Mouse (Mus musculus) ovary, adult 10 weeks (tissue): Measurements from ENCODE around the gene Dnajc15. TPM values are rescaled to one million over a fixed set of nuclear protein-coding genes. Genes with fewer than 3 reads are reported as not detected.

Source experiments
- polyA plus RNA-seq: library from polyadenylated mRNA; stranded (reverse); fragments of 350-450 nt; fragmentation: Illumina TruSeq; extraction: RNeasy Lipid Tissue Mini Kit (QIAGEN cat#74804); gene quantifications from one replicate; pipeline ENCODE4 v1.2.3, GENCODE M21; 2014

The Dnajc15 gene
- polyA plus RNA-seq: 677 TPM

DNA sequence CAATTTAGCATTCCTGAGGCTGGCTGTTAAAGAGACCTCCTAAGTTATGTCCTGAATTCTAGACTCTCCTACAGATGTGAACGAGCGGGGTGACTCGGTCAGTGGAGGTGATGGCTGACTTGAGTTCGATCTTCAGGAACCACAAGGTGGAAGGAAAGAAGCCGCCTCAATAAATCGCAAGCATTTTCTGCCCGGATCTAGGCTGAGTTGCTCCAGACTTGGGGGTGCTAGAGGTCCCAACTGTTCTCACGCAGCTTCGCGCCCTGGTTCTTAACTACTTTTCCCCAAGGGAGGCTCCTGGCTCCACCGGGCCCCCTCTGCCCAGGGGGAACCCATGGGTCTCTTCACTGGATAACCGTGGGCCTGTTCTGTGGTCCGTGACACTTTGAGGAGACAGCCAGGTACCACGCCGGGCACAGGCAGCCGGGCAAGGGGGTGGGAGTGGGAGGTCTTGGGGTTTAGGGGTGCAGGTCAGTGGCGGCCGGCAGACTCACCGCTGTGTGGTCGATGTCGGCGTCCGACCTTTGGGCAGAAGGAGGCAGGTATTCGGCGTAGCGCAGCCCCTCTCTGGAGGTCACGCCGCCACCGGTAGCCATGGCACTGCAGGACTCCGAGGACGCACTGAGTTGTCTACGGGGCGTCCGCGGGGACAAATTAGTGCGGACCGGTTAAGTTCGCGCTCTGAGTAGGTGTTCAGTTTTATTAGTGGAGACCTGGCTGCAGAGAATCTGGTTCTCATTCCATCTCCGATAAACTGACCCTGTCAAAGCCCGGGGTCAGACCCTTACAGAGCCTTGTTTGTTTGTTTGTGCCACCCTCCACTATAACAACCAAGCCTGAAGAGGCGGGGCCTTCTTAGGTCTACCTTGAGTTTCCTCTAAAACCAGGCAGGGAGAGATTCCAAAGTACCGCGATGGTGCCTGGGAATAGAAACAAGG lies at the start of gene Dnajc15:
Gene Dnajc15 (minus strand): TSS at position 822 of the 938 bp plus-strand sequence.

DNA sequence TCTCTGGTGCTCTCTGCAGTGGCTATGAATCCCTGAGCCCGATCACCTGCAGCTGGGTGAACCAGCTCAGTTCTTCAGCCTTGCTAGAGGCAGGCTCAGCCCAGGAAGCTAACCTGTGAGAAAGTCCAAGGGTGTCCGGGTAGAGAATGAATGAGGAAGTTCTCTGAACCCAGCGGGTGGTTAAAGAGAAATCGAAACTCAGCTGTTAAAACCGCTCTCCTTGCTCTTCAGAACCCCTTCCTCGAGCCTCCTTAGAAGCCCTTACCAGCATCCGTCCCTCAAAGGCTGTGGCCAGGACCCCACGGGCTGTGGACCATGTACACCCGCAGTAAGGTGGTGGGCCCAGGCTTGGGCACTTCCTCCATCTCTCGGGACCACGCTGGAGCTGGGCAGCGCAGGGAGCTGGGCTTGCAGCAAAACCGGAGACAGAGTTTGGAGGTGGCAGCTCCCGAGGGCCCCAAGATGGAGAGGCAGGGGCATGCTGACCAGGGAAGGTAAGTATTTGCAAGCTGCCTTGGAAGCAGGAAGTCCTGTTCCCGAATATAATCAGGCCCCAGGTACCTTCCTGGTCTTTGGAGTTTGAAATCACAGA lies 29.3 kb upstream of the Dnajc15 start, which contains the start of gene Epsti1:
Gene Epsti1 (plus strand): TSS at position 69 of the 592 bp plus-strand sequence.

Other genes with a start within 250 kb of the Dnajc15 start
- 15.1 TPM for gene Epsti1, start 29.1 kb upstream of the Dnajc15 start, polyA plus RNA-seq
- gene Fam216b, start 213.9 kb upstream of the Dnajc15 start, polyA plus RNA-seq: 18.5 TPM